Mouse (Mus musculus): ENCODE data around the gene Maml3. TPM values are rescaled to one million over a fixed set of nuclear protein-coding genes. Genes with fewer than 3 reads are reported as not detected.

Gene Maml3
- polyA plus RNA-seq, 1 experiment from 2014 or later = 5.6 TPM

- Histone ChIP-seq H3K4me3 (ENCODE audit: low read depth, low read length) (no peak overlapping the region), H3K9ac (replicated peaks; ENCODE audit: low read depth) (no peak overlapping the region), H3K9me3 (ENCODE audit: low read length) (no peaks in the 10 kb centered on the region), H3K27ac (ENCODE audit: low read length) (no peak overlapping the region), H3K36me3 (ENCODE audit: insufficient read depth, low read length) (no peaks in the 10 kb centered on the region), H3K27me3 (replicated peaks; ENCODE audit: insufficient read depth, low read length) (no peaks in the 10 kb centered on the region), H3K4me1 (ENCODE audit: insufficient read depth, low read depth, low read length) (no peaks in the 10 kb centered on the region), H3K4me2 (replicated peaks; ENCODE audit: low read depth, low read length) (no peak overlapping the region)
- TF ChIP-seq CTCF (IDR thresholded peaks at IDR 0.05) = no peak
- no peak for TF ChIP-seq EP300 (IDR thresholded peaks at IDR 0.05)
- no peak for DNase-seq (ENCODE audit: low spot score)
- no peak for ATAC-seq
- WGBS = 91% methylated on average over 6 of the region's 6 CpGs
These were observed 287.5 kb downstream of the Maml3 start for GRCm38 (mm10) chr3:51817329-51817728.

GRCm38 (mm10) chr3:51816517-51817285, 288.2 kb downstream of the Maml3 start:
- ATAC-seq = no peak
- Histone ChIP-seq H3K9ac (replicated peaks; ENCODE audit: low read depth) (no peak overlapping the region), H3K36me3 (ENCODE audit: insufficient read depth, low read length) (no peaks in the 10 kb centered on the region), H3K4me2 (replicated peaks; ENCODE audit: low read depth, low read length) (no peak overlapping the region), H3K9me3 (ENCODE audit: low read length) (no peaks in the 10 kb centered on the region), H3K4me3 (ENCODE audit: low read depth, low read length) (no peak overlapping the region), H3K27me3 (replicated peaks; ENCODE audit: insufficient read depth, low read length) (no peaks in the 10 kb centered on the region), H3K27ac (ENCODE audit: low read length) (no peak overlapping the region), H3K4me1 (ENCODE audit: insufficient read depth, low read depth, low read length) (no peaks in the 10 kb centered on the region)
- TF ChIP-seq CTCF (IDR thresholded peaks at IDR 0.05) (no peak), EP300 (IDR thresholded peaks at IDR 0.05) (no peak)
- no peak for DNase-seq (ENCODE audit: low spot score)
- WGBS = 80% methylated on average over 7 of the region's 7 CpGs

GRCm38 (mm10) chr3:51814073-51814472, 290.8 kb downstream of the Maml3 start:
- Histone ChIP-seq H3K9ac (replicated peaks; ENCODE audit: low read depth) (no peak overlapping the region), H3K27ac (ENCODE audit: low read length) (no peak overlapping the region), H3K9me3 (ENCODE audit: low read length) (no peaks in the 10 kb centered on the region), H3K4me3 (ENCODE audit: low read depth, low read length) (no peak overlapping the region), H3K27me3 (replicated peaks; ENCODE audit: insufficient read depth, low read length) (no peaks in the 10 kb centered on the region), H3K4me2 (replicated peaks; ENCODE audit: low read depth, low read length) (no peak overlapping the region), H3K4me1 (ENCODE audit: insufficient read depth, low read depth, low read length) (no peaks in the 10 kb centered on the region), H3K36me3 (ENCODE audit: insufficient read depth, low read length) (no peaks in the 10 kb centered on the region)
- WGBS = 77% methylated on average over 4 of the region's 4 CpGs
- DNase-seq (ENCODE audit: low spot score) (no peak), ATAC-seq (no peak)
- no peak for TF ChIP-seq CTCF (IDR thresholded peaks at IDR 0.05)
- TF ChIP-seq EP300 (IDR thresholded peaks at IDR 0.05) = no peak

- no peaks in the 10 kb centered on the region for H3K27me3 ChIP-seq (replicated peaks; ENCODE audit: insufficient read depth, low read length)
- no peaks in the 10 kb centered on the region for H3K36me3 ChIP-seq (ENCODE audit: insufficient read depth, low read length)
- H3K4me2 ChIP-seq (replicated peaks; ENCODE audit: low read depth, low read length) = no peak overlapping the region
- no peak for ATAC-seq
- H3K9me3 ChIP-seq (ENCODE audit: low read length) = no peaks in the 10 kb centered on the region
- 97% methylated on average over 5 of the region's 5 CpGs for WGBS
- H3K27ac ChIP-seq (ENCODE audit: low read length) = no peak overlapping the region
- no peaks in the 10 kb centered on the region for H3K4me1 ChIP-seq (ENCODE audit: insufficient read depth, low read depth, low read length)
- no peak overlapping the region for H3K9ac ChIP-seq (replicated peaks; ENCODE audit: low read depth)
- no peak for TF ChIP-seq EP300 (IDR thresholded peaks at IDR 0.05)
- no peak for TF ChIP-seq CTCF (IDR thresholded peaks at IDR 0.05)
- DNase-seq (ENCODE audit: low spot score) = no peak
- no peak overlapping the region for H3K4me3 ChIP-seq (ENCODE audit: low read depth, low read length)
These were observed 291.7 kb downstream of the Maml3 start for GRCm38 (mm10) chr3:51813186-51813585.

GRCm38 (mm10) chr3:51810731-51811130, 294.1 kb downstream of the Maml3 start:
- Histone ChIP-seq H3K4me3 (ENCODE audit: low read depth, low read length) (no peak overlapping the region), H3K4me2 (replicated peaks; ENCODE audit: low read depth, low read length) (no peak overlapping the region), H3K36me3 (ENCODE audit: insufficient read depth, low read length) (no peaks in the 10 kb centered on the region), H3K9ac (replicated peaks; ENCODE audit: low read depth) (no peak overlapping the region), H3K4me1 (ENCODE audit: insufficient read depth, low read depth, low read length) (no peaks in the 10 kb centered on the region), H3K27me3 (replicated peaks; ENCODE audit: insufficient read depth, low read length) (no peaks in the 10 kb centered on the region), H3K9me3 (ENCODE audit: low read length) (no peaks in the 10 kb centered on the region), H3K27ac (ENCODE audit: low read length) (no peak overlapping the region)
- DNase-seq (ENCODE audit: low spot score) (no peak), ATAC-seq (no peak)
- WGBS = 74% methylated on average over 7 of the region's 7 CpGs
- no peak for TF ChIP-seq CTCF (IDR thresholded peaks at IDR 0.05)
- no peak for TF ChIP-seq EP300 (IDR thresholded peaks at IDR 0.05)

GRCm38 (mm10) chr3:51809822-51810221, 295.1 kb downstream of the Maml3 start:
- Histone ChIP-seq H3K4me3 (ENCODE audit: low read depth, low read length) (no peak overlapping the region), H3K27ac (ENCODE audit: low read length) (no peak overlapping the region), H3K36me3 (ENCODE audit: insufficient read depth, low read length) (no peaks in the 10 kb centered on the region), H3K4me1 (ENCODE audit: insufficient read depth, low read depth, low read length) (no peaks in the 10 kb centered on the region), H3K4me2 (replicated peaks; ENCODE audit: low read depth, low read length) (no peak overlapping the region), H3K27me3 (replicated peaks; ENCODE audit: insufficient read depth, low read length) (no peaks in the 10 kb centered on the region), H3K9ac (replicated peaks; ENCODE audit: low read depth) (no peak overlapping the region), H3K9me3 (ENCODE audit: low read length) (no peaks in the 10 kb centered on the region)
- WGBS = 64% methylated on average over 7 of the region's 7 CpGs
- TF ChIP-seq CTCF (IDR thresholded peaks at IDR 0.05) (no peak), EP300 (IDR thresholded peaks at IDR 0.05) (no peak)
- ATAC-seq (no peak), DNase-seq (ENCODE audit: low spot score) (no peak)

All from lung, postnatal 0 days (tissue).